Mouse (Mus musculus) large intestine, adult 2 months (tissue): ENCODE results near the gene Agt. TPM values are rescaled to one million over a fixed set of nuclear protein-coding genes. Genes with fewer than 3 reads are reported as not detected.

Experiments
- DNase-seq: peaks from one replicate; pipeline ENCODE4 v3.0.0-alpha.2; 2012; ENCODE audit warnings: low read depth, low spot score
- WGBS: fragments of 180-500 bp; shearing (Covaris S2); methylation state at CpG from one replicate; pipeline ENCODE4 v1.1.7; 2018; 5-methylcytosine and 5-hydroxymethylcytosine counted together
- polyA plus RNA-seq: library from polyadenylated mRNA; depleted of rRNA; stranded (reverse); fragments of >200 nt; gene quantifications from 2 replicates; pipeline ENCODE4 v1.2.3, GENCODE M21; 2012; rRNA removed

Gene Agt
- polyA plus RNA-seq, 1 experiment = 25.2 TPM

DNA sequence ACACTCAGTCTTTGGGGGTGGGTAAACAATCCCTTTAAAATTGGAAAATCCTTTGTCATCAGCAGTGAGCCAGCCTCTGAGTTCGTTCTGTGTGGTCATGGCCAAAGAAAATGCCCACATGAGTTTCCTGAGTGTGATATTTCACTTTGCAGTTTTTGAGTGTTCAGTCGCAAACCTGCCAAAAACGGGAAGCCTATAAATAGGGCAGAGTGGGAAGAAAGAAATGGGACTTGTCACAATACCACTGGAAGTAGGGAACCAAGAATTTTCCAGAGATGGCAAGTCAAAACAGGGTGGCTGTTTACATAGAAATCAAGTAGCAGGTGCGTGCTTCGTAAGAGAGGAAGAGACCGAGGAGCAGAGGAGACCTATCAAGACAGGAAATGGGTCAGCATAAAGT lies 53.0 kb downstream of the Agt start:
- DNase-seq = no peak
- 59% methylated on average over 6 of the region's 6 CpGs for WGBS

GRCm38 (mm10) chr8:124516039-124516438 lies 53.5 kb downstream of the Agt start:
- whole genome bisulfite sequencing = 52% methylated on average over 3 of the region's 3 CpGs
- DNase-seq = no peak

DNA sequence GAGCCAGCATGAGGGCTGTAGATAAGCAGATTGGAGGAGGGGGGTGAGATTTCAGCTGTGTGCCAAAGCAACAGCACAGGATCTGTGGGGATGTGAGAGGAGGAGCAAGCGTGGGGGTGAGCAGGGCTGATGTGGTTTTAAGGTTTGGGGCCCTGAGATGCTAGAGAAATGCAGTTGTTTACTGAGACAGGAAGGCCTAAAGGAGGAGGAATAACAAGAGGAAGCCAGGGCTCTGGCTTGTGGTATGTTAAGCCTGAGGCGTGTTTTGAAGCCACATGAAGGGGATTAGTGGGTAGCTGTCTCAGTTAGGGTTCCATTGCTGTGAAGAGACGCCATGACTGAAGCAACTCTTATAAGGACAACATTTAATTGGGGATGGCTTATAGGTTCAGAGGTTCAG lies 60.4 kb downstream of the Agt start:
- no peak for DNase-seq
- 66% methylated on average over 3 of the region's 3 CpGs for WGBS

GRCm38 (mm10) chr8:124508321-124508695 lies 61.2 kb downstream of the Agt start:
- WGBS = 67% methylated on average over 6 of the region's 6 CpGs
- DNase-seq = no peak

GRCm38 (mm10) chr8:124507572-124508320 lies 61.8 kb downstream of the Agt start:
- 58% methylated on average over 8 of the region's 8 CpGs for WGBS
- no peak for DNase-seq

Other genes starting within 250 kb of the Agt start
- gene Pgbd5, start 130.0 kb downstream of the Agt start, polyA plus RNA-seq = 3.3 and 4.2 TPM in 2 replicates
- 17.5 and 24.4 TPM in 2 replicates for gene Cog2, start 48.9 kb downstream of the Agt start, polyA plus RNA-seq
- gene Capn9, start 6.4 kb upstream of the Agt start, polyA plus RNA-seq = 13.4 and 27.5 TPM in 2 replicates
- 23.0 and 25.1 TPM in 2 replicates for gene 2310022B05Rik, start 93.7 kb upstream of the Agt start, polyA plus RNA-seq
- gene Ttc13, start 152.3 kb upstream of the Agt start, polyA plus RNA-seq = 13.6 and 20.4 TPM in 2 replicates
- gene Arv1, start 152.4 kb upstream of the Agt start, polyA plus RNA-seq = 9.1 and 9.8 TPM in 2 replicates
- 0.91 and 1.5 TPM in 2 replicates for gene Fam89a, start 182.1 kb upstream of the Agt start, polyA plus RNA-seq
- gene Trim67, start 223.4 kb upstream of the Agt start, polyA plus RNA-seq = 0.06 and 0.10 TPM in 2 replicates